Mouse (Mus musculus): ENCODE data around the gene Jazf1. TPM values are rescaled to one million over a fixed set of nuclear protein-coding genes. Genes with fewer than 3 reads are reported as not detected.

The Jazf1 gene
- polyA plus RNA-seq, 1 experiment: not detected

- H3K27me3 ChIP-seq (ENCODE audit: control insufficient read depth): no peaks in the 10 kb centered on the region
- no peaks in the 10 kb centered on the region for H3K4me1 ChIP-seq (ENCODE audit: control insufficient read depth)
- H3K36me3 ChIP-seq (ENCODE audit: control insufficient read depth): no peaks in the 10 kb centered on the region
- no peak for TF ChIP-seq TAL1 (IDR thresholded peaks at IDR 0.05; ENCODE audit: low read length)
- TF ChIP-seq GATA1 (IDR thresholded peaks at IDR 0.05; ENCODE audit: low read length): no peak
- H3K9me3 ChIP-seq (ENCODE audit: control insufficient read depth, low read length): no peaks in the 10 kb centered on the region
- H3K4me3 ChIP-seq (replicated peaks): no peak overlapping the region
Observed at GRCm38 (mm10) chr6:52926947-52927346, 141.5 kb downstream of the Jazf1 start.

- Histone ChIP-seq H3K36me3 (ENCODE audit: control insufficient read depth) (no peaks in the 10 kb centered on the region), H3K9me3 (ENCODE audit: control insufficient read depth, low read length) (no peaks in the 10 kb centered on the region)
- TF ChIP-seq TAL1 (IDR thresholded peaks at IDR 0.05; ENCODE audit: low read length) (no peak), GATA1 (IDR thresholded peaks at IDR 0.05; ENCODE audit: low read length) (no peak)
Observed at GRCm38 (mm10) chr6:52925458-52926042, 142.9 kb downstream of the Jazf1 start.

GRCm38 (mm10) chr6:52921248-52921647 is 147.2 kb downstream of the Jazf1 start:
- H3K4me1 ChIP-seq (ENCODE audit: control insufficient read depth): peaks cover under 1% of the 10 kb centered on the region; the same call in 1 of the 2 replicates
- no peak overlapping the region for H3K4me3 ChIP-seq (replicated peaks)
- H3K27me3 ChIP-seq (ENCODE audit: control insufficient read depth): no peaks in the 10 kb centered on the region
- TF ChIP-seq GATA1 (IDR thresholded peaks at IDR 0.05; ENCODE audit: low read length): no peak
- no peak for TF ChIP-seq TAL1 (IDR thresholded peaks at IDR 0.05; ENCODE audit: low read length)
- H3K9me3 ChIP-seq (ENCODE audit: control insufficient read depth, low read length): no peaks in the 10 kb centered on the region
- no peaks in the 10 kb centered on the region for H3K36me3 ChIP-seq (ENCODE audit: control insufficient read depth)

More at GRCm38 (mm10) chr6:52925458-52926042, 142.9 kb downstream of the Jazf1 start:
- Histone ChIP-seq H3K27me3 (ENCODE audit: control insufficient read depth) (no peaks in the 10 kb centered on the region), H3K4me1 (ENCODE audit: control insufficient read depth) (no peaks in the 10 kb centered on the region), H3K4me3 (replicated peaks) (no peak overlapping the region)

GRCm38 (mm10) chr6:52920719-52921118 is 147.7 kb downstream of the Jazf1 start:
- Histone ChIP-seq H3K4me1 (ENCODE audit: control insufficient read depth) (peaks cover 2% of the 10 kb centered on the region; the same call in 1 of the 2 replicates), H3K9me3 (ENCODE audit: control insufficient read depth, low read length) (no peaks in the 10 kb centered on the region), H3K27me3 (ENCODE audit: control insufficient read depth) (no peaks in the 10 kb centered on the region), H3K36me3 (ENCODE audit: control insufficient read depth) (no peaks in the 10 kb centered on the region), H3K4me3 (replicated peaks) (no peak overlapping the region)
- TF ChIP-seq GATA1 (IDR thresholded peaks at IDR 0.05; ENCODE audit: low read length): no peak

GRCm38 (mm10) chr6:52919442-52919841 is 149.0 kb downstream of the Jazf1 start:
- no peaks in the 10 kb centered on the region for H3K27me3 ChIP-seq (ENCODE audit: control insufficient read depth)
- no peak overlapping the region for H3K4me3 ChIP-seq (replicated peaks)
- no peaks in the 10 kb centered on the region for H3K36me3 ChIP-seq (ENCODE audit: control insufficient read depth)
- TF ChIP-seq TAL1 (IDR thresholded peaks at IDR 0.05; ENCODE audit: low read length) (no peak), GATA1 (IDR thresholded peaks at IDR 0.05; ENCODE audit: low read length) (no peak)
- H3K9me3 ChIP-seq (ENCODE audit: control insufficient read depth, low read length): no peaks in the 10 kb centered on the region
- H3K4me1 ChIP-seq (ENCODE audit: control insufficient read depth): peaks cover 2% of the 10 kb centered on the region; the same call in 1 of the 2 replicates

GRCm38 (mm10) chr6:52918980-52919379 is 149.5 kb downstream of the Jazf1 start:
- Histone ChIP-seq H3K36me3 (ENCODE audit: control insufficient read depth) (no peaks in the 10 kb centered on the region), H3K4me3 (replicated peaks) (no peak overlapping the region), H3K27me3 (ENCODE audit: control insufficient read depth) (no peaks in the 10 kb centered on the region), H3K4me1 (ENCODE audit: control insufficient read depth) (peaks cover 2% of the 10 kb centered on the region; the same call in 1 of the 2 replicates), H3K9me3 (ENCODE audit: control insufficient read depth, low read length) (no peaks in the 10 kb centered on the region)
- TF ChIP-seq GATA1 (IDR thresholded peaks at IDR 0.05; ENCODE audit: low read length): no peak
- no peak for TF ChIP-seq TAL1 (IDR thresholded peaks at IDR 0.05; ENCODE audit: low read length)

GRCm38 (mm10) chr6:52917471-52917870 is 151.0 kb downstream of the Jazf1 start:
- Histone ChIP-seq H3K4me3 (replicated peaks) (no peak overlapping the region), H3K9me3 (ENCODE audit: control insufficient read depth, low read length) (no peaks in the 10 kb centered on the region), H3K27me3 (ENCODE audit: control insufficient read depth) (no peaks in the 10 kb centered on the region), H3K4me1 (ENCODE audit: control insufficient read depth) (peaks cover 2% of the 10 kb centered on the region; the same call in 1 of the 2 replicates), H3K36me3 (ENCODE audit: control insufficient read depth) (no peaks in the 10 kb centered on the region)
- TF ChIP-seq TAL1 (IDR thresholded peaks at IDR 0.05; ENCODE audit: low read length) (no peak), GATA1 (IDR thresholded peaks at IDR 0.05; ENCODE audit: low read length) (no peak)

GRCm38 (mm10) chr6:52916836-52917376 is 151.5 kb downstream of the Jazf1 start:
- Histone ChIP-seq H3K9me3 (ENCODE audit: control insufficient read depth, low read length) (no peaks in the 10 kb centered on the region), H3K36me3 (ENCODE audit: control insufficient read depth) (no peaks in the 10 kb centered on the region), H3K4me1 (ENCODE audit: control insufficient read depth) (peaks cover 2% of the 10 kb centered on the region; the same call in 1 of the 2 replicates), H3K27me3 (ENCODE audit: control insufficient read depth) (no peaks in the 10 kb centered on the region), H3K4me3 (replicated peaks) (no peak overlapping the region)
- TF ChIP-seq GATA1 (IDR thresholded peaks at IDR 0.05; ENCODE audit: low read length) (no peak), TAL1 (IDR thresholded peaks at IDR 0.05; ENCODE audit: low read length) (no peak)

GRCm38 (mm10) chr6:52914921-52915320 is 153.5 kb downstream of the Jazf1 start:
- TF ChIP-seq TAL1 (IDR thresholded peaks at IDR 0.05; ENCODE audit: low read length) (no peak), GATA1 (IDR thresholded peaks at IDR 0.05; ENCODE audit: low read length) (no peak)
- Histone ChIP-seq H3K4me3 (replicated peaks) (no peak overlapping the region), H3K27me3 (ENCODE audit: control insufficient read depth) (no peaks in the 10 kb centered on the region), H3K4me1 (ENCODE audit: control insufficient read depth) (peaks cover 2% of the 10 kb centered on the region; the same call in 1 of the 2 replicates), H3K36me3 (ENCODE audit: control insufficient read depth) (no peaks in the 10 kb centered on the region), H3K9me3 (ENCODE audit: control insufficient read depth, low read length) (no peaks in the 10 kb centered on the region)
